Mouse (Mus musculus) myocyte (in vitro differentiated cells): ENCODE data around the gene Cabcoco1. TPM values are rescaled to one million over a fixed set of nuclear protein-coding genes. Genes with fewer than 3 reads are reported as not detected.
A peak's percentile ranks its signal among the peaks of the same experiment; 100 is the strongest.

ENCODE experiments used
- H3K27me3 ChIP-seq: one replicate; pipeline ENCODE4 v1.6.1; 2011; ENCODE audit not compliant: control insufficient read depth, insufficient read depth, insufficient read length
- H3K36me3 ChIP-seq: one replicate; pipeline ENCODE4 v1.6.1; 2011; ENCODE audit not compliant: control insufficient read depth, insufficient read depth
- H3K4me2 ChIP-seq: one replicate; pipeline ENCODE4 v1.6.1; 2011; ENCODE audit warnings: low read depth, control low read depth
- H3K4me3 ChIP-seq: one replicate; pipeline ENCODE4 v1.5.1; 2011; ENCODE audit warnings: mild to moderate bottlenecking, control low read depth, moderate library complexity
- H3K79me2 ChIP-seq: one replicate; pipeline ENCODE4 v1.6.1; 2011; ENCODE audit not compliant: control insufficient read depth, insufficient read depth
- H3ac ChIP-seq: one replicate; pipeline ENCODE4 v1.6.1; 2011; ENCODE audit not compliant: control insufficient read depth, insufficient read length
- CEBPB ChIP-seq: IDR thresholded peaks from 2 replicates; pipeline ENCODE4 v1.6.1; 2011; ENCODE audit warnings: mild to moderate bottlenecking, moderate library complexity; ENCODE audit not compliant: poor library complexity, insufficient read depth, severe bottlenecking
- E2F4 ChIP-seq: IDR thresholded peaks from one replicate; pipeline ENCODE4 v1.6.1; 2011; ENCODE audit warnings: mild to moderate bottlenecking, control low read depth, moderate library complexity; ENCODE audit not compliant: insufficient read depth
- MAX ChIP-seq: IDR thresholded peaks from one replicate; pipeline ENCODE4 v1.6.1; 2011; ENCODE audit warnings: low read depth, mild to moderate bottlenecking, control low read depth
- MYOD1 ChIP-seq, 3 experiments: IDR thresholded peaks; one replicate each; pipeline ENCODE4 v1.6.1; 2011; ENCODE audit warnings: control low read depth in 2 of 3, low read depth in 2 of 3, mild to moderate bottlenecking in 2 of 3, moderate library complexity in 1 of 3; ENCODE audit not compliant: insufficient read length in 2 of 3, control insufficient read depth in 1 of 3
- MYOG ChIP-seq, 3 experiments: IDR thresholded peaks; one replicate each; pipeline ENCODE4 v1.6.1; 2011; ENCODE audit warnings: control low read depth in 2 of 3, low read depth in 2 of 3, mild to moderate bottlenecking in 2 of 3; ENCODE audit not compliant: insufficient read length in 2 of 3, control insufficient read depth in 1 of 3, insufficient read depth in 1 of 3
- POLR2A ChIP-seq: IDR thresholded peaks from one replicate; pipeline ENCODE4 v1.6.1; 2011; ENCODE audit warnings: low read depth, mild to moderate bottlenecking, control low read depth, moderate library complexity; ENCODE audit not compliant: insufficient read length
- POLR2AphosphoS2 ChIP-seq: IDR thresholded peaks from one replicate; pipeline ENCODE4 v1.6.1; 2011; ENCODE audit warnings: low read depth, control low read depth; ENCODE audit not compliant: insufficient read length
- REST ChIP-seq: IDR thresholded peaks from one replicate; pipeline ENCODE4 v1.6.1; 2011; ENCODE audit warnings: mild to moderate bottlenecking, control low read depth, moderate library complexity; ENCODE audit not compliant: insufficient read depth, insufficient read length
- SRF ChIP-seq: IDR thresholded peaks from one replicate; pipeline ENCODE4 v1.6.1; 2011; ENCODE audit warnings: low read depth; ENCODE audit not compliant: control insufficient read depth, insufficient read length
- TCF12 ChIP-seq: IDR thresholded peaks from one replicate; pipeline ENCODE4 v1.6.1; 2011; ENCODE audit warnings: mild to moderate bottlenecking, control low read depth; ENCODE audit not compliant: poor library complexity, insufficient read depth, severe bottlenecking
- TCF3 ChIP-seq: IDR thresholded peaks from one replicate; pipeline ENCODE4 v1.6.1; 2011; ENCODE audit warnings: low read depth, control low read depth; ENCODE audit not compliant: insufficient read length
- USF1 ChIP-seq: IDR thresholded peaks from one replicate; pipeline ENCODE4 v1.6.1; 2011; ENCODE audit warnings: low read depth, mild to moderate bottlenecking, control low read depth, moderate library complexity
- polyA plus RNA-seq: library from polyadenylated mRNA; unstranded; fragments of >200 nt; fragmentation: generic; extraction: Trizol; gene quantifications from one replicate; pipeline ENCODE4 v1.2.1, GENCODE M21; 2012; ENCODE audit warnings: missing spikeins

Cabcoco1 gene
- polyA plus RNA-seq, 1 experiment: not detected

GRCm38 (mm10) chr10:68541943-68542420 is 286 bp upstream of the Cabcoco1 start:
- Histone ChIP-seq H3K27me3 (no peaks in the 10 kb centered on the region), H3K4me3 (no peak overlapping the region), H3K4me2 (no peak overlapping the region), H3ac (no peak overlapping the region), H3K79me2 (no peaks in the 10 kb centered on the region), H3K36me3 (no peaks in the 10 kb centered on the region)
- TF ChIP-seq POLR2A (no peak), TCF12 (no peak), TCF3 (no peak), POLR2AphosphoS2 (no peak), USF1 (no peak), E2F4 (no peak), CEBPB (no peak), REST (no peak), MAX (no peak), MYOD1 (IDR thresholded peaks at IDR 0.05; ENCODE audit: control insufficient read depth in 1 of 3, insufficient read length in 2 of 3, low read depth in 2 of 3) (no peak), MYOG (IDR thresholded peaks at IDR 0.05; ENCODE audit: control insufficient read depth in 1 of 3, insufficient read depth in 1 of 3, insufficient read length in 2 of 3, low read depth in 2 of 3) (no peak), SRF (no peak)

- H3ac ChIP-seq: no peak overlapping the region
- H3K4me2 ChIP-seq: no peak overlapping the region
- H3K27me3 ChIP-seq: no peaks in the 10 kb centered on the region
- H3K36me3 ChIP-seq: no peaks in the 10 kb centered on the region
- no peak overlapping the region for H3K4me3 ChIP-seq
- no peak for TF ChIP-seq TCF3
- no peaks in the 10 kb centered on the region for H3K79me2 ChIP-seq
These were observed 1.1 kb downstream of the Cabcoco1 start for GRCm38 (mm10) chr10:68540612-68541011.

GRCm38 (mm10) chr10:68537261-68537950 is 4.3 kb downstream of the Cabcoco1 start:
- Histone ChIP-seq H3K36me3 (no peaks in the 10 kb centered on the region), H3ac (no peak overlapping the region), H3K4me3 (no peak overlapping the region), H3K4me2 (peak overlapping the region; percentile 5), H3K79me2 (no peaks in the 10 kb centered on the region), H3K27me3 (no peaks in the 10 kb centered on the region)
- no peak for TF ChIP-seq REST
- no peak for TF ChIP-seq TCF12
- TF ChIP-seq MYOG (IDR thresholded peaks at IDR 0.05; ENCODE audit: control insufficient read depth in 1 of 3, insufficient read depth in 1 of 3, insufficient read length in 2 of 3, low read depth in 2 of 3): no peak
- TF ChIP-seq POLR2AphosphoS2: no peak
- no peak for TF ChIP-seq E2F4
- no peak for TF ChIP-seq USF1
- TF ChIP-seq SRF: no peak
- TF ChIP-seq POLR2A: no peak
- TF ChIP-seq TCF3: no peak
- TF ChIP-seq CEBPB: no peak

GRCm38 (mm10) chr10:68529364-68530049 is 12.2 kb downstream of the Cabcoco1 start:
- H3ac ChIP-seq: no peak overlapping the region
- no peaks in the 10 kb centered on the region for H3K27me3 ChIP-seq
- no peak overlapping the region for H3K4me2 ChIP-seq
- no peaks in the 10 kb centered on the region for H3K79me2 ChIP-seq
- no peak overlapping the region for H3K4me3 ChIP-seq
- no peaks in the 10 kb centered on the region for H3K36me3 ChIP-seq
- TF ChIP-seq TCF12: no peak
- TF ChIP-seq E2F4: no peak
- TF ChIP-seq CEBPB: no peak
- no peak for TF ChIP-seq USF1
- TF ChIP-seq MYOD1 (IDR thresholded peaks at IDR 0.05; ENCODE audit: control insufficient read depth in 1 of 3, insufficient read length in 2 of 3, low read depth in 2 of 3): no peak
- TF ChIP-seq MAX: no peak
- TF ChIP-seq MYOG (IDR thresholded peaks at IDR 0.05; ENCODE audit: control insufficient read depth in 1 of 3, insufficient read depth in 1 of 3, insufficient read length in 2 of 3, low read depth in 2 of 3): no peak

GRCm38 (mm10) chr10:68528958-68529357 is 12.7 kb downstream of the Cabcoco1 start:
- no peak for TF ChIP-seq USF1
- TF ChIP-seq TCF12: no peak
- no peak for TF ChIP-seq MYOD1 (IDR thresholded peaks at IDR 0.05; ENCODE audit: control insufficient read depth in 1 of 3, insufficient read length in 2 of 3, low read depth in 2 of 3)
- no peak for TF ChIP-seq SRF
- TF ChIP-seq REST: no peak
- TF ChIP-seq POLR2AphosphoS2: no peak
- TF ChIP-seq POLR2A: no peak
- no peak for TF ChIP-seq E2F4
- no peak for TF ChIP-seq MYOG (IDR thresholded peaks at IDR 0.05; ENCODE audit: control insufficient read depth in 1 of 3, insufficient read depth in 1 of 3, insufficient read length in 2 of 3, low read depth in 2 of 3)
- no peak for TF ChIP-seq TCF3
- TF ChIP-seq CEBPB: no peak
- no peak for TF ChIP-seq MAX
- no peaks in the 10 kb centered on the region for H3K79me2 ChIP-seq
- H3K36me3 ChIP-seq: no peaks in the 10 kb centered on the region
- no peak overlapping the region for H3K4me2 ChIP-seq
- H3K27me3 ChIP-seq: no peaks in the 10 kb centered on the region
- H3K4me3 ChIP-seq: no peak overlapping the region
- H3ac ChIP-seq: no peak overlapping the region
